Comparison of ENCODE assay signal across 22 mouse cellular contexts in genomic region chr13:37603226-37603994, GRCm38 (mm10).
DNase-seq lines count a peak whose midpoint lies in the region; ATAC-seq and TF ChIP-seq lines count a peak whose summit lies in the region.
"Had no signal": no experiment of that assay in that cellular context is flagged by ENCODE, and none has a peak within 500 bp of the region (broad histone marks: within the 10 kb centered on the region; RNA-seq: fewer than 3 reads in every experiment).

No protein-coding gene starts in this region.

- no peak for TF ChIP-seq EP300 in MEL (IDR thresholded peaks at IDR 0.05; ENCODE audit: low read depth in 1 of 2, low read length in 2 of 2)

- TF ChIP-seq CTCF in MEL (IDR thresholded peaks at IDR 0.05 in 2 of 3, conservative IDR thresholded peaks at IDR 0.05 in 1 of 3; ENCODE audit: control insufficient read depth in 1 of 3, insufficient read depth in 1 of 3, low read depth in 2 of 3, low read length in 3 of 3, poor library complexity in 1 of 3, severe bottlenecking in 1 of 3): no peak

- peak; percentile 84 for ATAC-seq in forebrain, embryonic 16.5 days
- ATAC-seq: midbrain, embryonic 13.5 days had no signal

- H3K4me3 ChIP-seq in forebrain, embryonic 16.5 days (replicated peaks; ENCODE audit: low read length): no peak overlapping the region
- no peak overlapping the region for H3K4me3 ChIP-seq in forebrain, embryonic 10.5 days
- H3K4me3 ChIP-seq in MEL (ENCODE audit: control insufficient read depth in 1 of 2, insufficient read depth in 1 of 2, low read depth in 2 of 2, low read length in 2 of 2): no peak overlapping the region
- H3K4me3 ChIP-seq: embryonic facial prominence, embryonic 15.5 days; heart, embryonic 15.5 days; hindbrain, embryonic 13.5 days; limb, embryonic 13.5 days; liver, embryonic 15.5 days; megakaryocyte, embryonic 14.5 days; midbrain, embryonic 13.5 days had no signal

- no peak for TF ChIP-seq POLR2A in MEL (IDR thresholded peaks at IDR 0.05; ENCODE audit: control insufficient read depth in 1 of 2, insufficient read depth in 1 of 2, low read depth in 1 of 2, low read length in 2 of 2, poor library complexity in 1 of 2)

- no peaks in the 10 kb centered on the region for H3K27me3 ChIP-seq in forebrain, embryonic 16.5 days (replicated peaks; ENCODE audit: control insufficient read depth, insufficient read depth, low read length)
- no peaks in the 10 kb centered on the region for H3K27me3 ChIP-seq in forebrain, embryonic 10.5 days (ENCODE audit: poor library complexity, severe bottlenecking)
- H3K27me3 ChIP-seq in MEL (ENCODE audit: control insufficient read depth in 1 of 2, insufficient read depth in 2 of 2, low read length in 2 of 2): no peaks in the 10 kb centered on the region; a peak in 1 of 4 replicates
- H3K27me3 ChIP-seq: embryonic facial prominence, embryonic 15.5 days; heart, embryonic 15.5 days; hindbrain, embryonic 13.5 days; limb, embryonic 13.5 days; liver, embryonic 15.5 days; midbrain, embryonic 13.5 days had no signal

- TF ChIP-seq RAD21 in MEL (IDR thresholded peaks at IDR 0.05; ENCODE audit: low read depth, low read length): no peak

- WGBS in forebrain, embryonic 16.5 days: 64% methylated on average over 8 of the region's 8 CpGs
- WGBS in forebrain, embryonic 10.5 days: 85% methylated on average over 8 of the region's 8 CpGs

- no peaks in the 10 kb centered on the region for H3K9me3 ChIP-seq in forebrain, embryonic 16.5 days (ENCODE audit: control insufficient read depth, low read length)
- H3K9me3 ChIP-seq in forebrain, embryonic 10.5 days: no peaks in the 10 kb centered on the region
- no peaks in the 10 kb centered on the region for H3K9me3 ChIP-seq in MEL (replicated peaks; ENCODE audit: insufficient read depth, low read length)
- H3K9me3 ChIP-seq: embryonic facial prominence, embryonic 15.5 days; heart, embryonic 15.5 days; hindbrain, embryonic 13.5 days; limb, embryonic 13.5 days; liver, embryonic 15.5 days; megakaryocyte, embryonic 14.5 days; midbrain, embryonic 13.5 days had no signal

- no peaks in the 10 kb centered on the region for H3K79me2 ChIP-seq in MEL (ENCODE audit: control insufficient read depth, insufficient read depth, low read length, poor library complexity)

- H3K36me3 ChIP-seq in forebrain, embryonic 16.5 days (ENCODE audit: control insufficient read depth, insufficient read depth): no peaks in the 10 kb centered on the region
- H3K36me3 ChIP-seq in forebrain, embryonic 10.5 days (replicated peaks): no peaks in the 10 kb centered on the region
- H3K36me3 ChIP-seq in MEL (ENCODE audit: control insufficient read depth in 1 of 2, insufficient read depth in 2 of 2, low read length in 2 of 2): no peaks in the 10 kb centered on the region
- H3K36me3 ChIP-seq: embryonic facial prominence, embryonic 15.5 days; heart, embryonic 15.5 days; hindbrain, embryonic 13.5 days; limb, embryonic 13.5 days; liver, embryonic 15.5 days; midbrain, embryonic 13.5 days had no signal

- DNase-seq in forebrain, embryonic 10.5 days (ENCODE audit: extremely low spot score, low spot score): no peak
- DNase-seq in 416B (ENCODE audit: low read depth) (peak; percentile 65), MEL (ENCODE audit: low read depth, low spot score) (no peak)
- peak; percentile 95 for DNase-seq in fat pad, adult 2 months (ENCODE audit: extremely low read depth, low read depth, low spot score)
- DNase-seq in right cerebral cortex, postnatal 14 days: no peak
- no peak for DNase-seq in kidney, postnatal 25 days
- DNase-seq: cerebellum, adult 9-11 months; gastrocnemius, postnatal 14 days; heart, postnatal 36 days; kidney, adult 2 months; thymus, adult 2 months; thymus, postnatal 4 days had no signal

- no peak overlapping the region; the same call in 1 of the 2 replicates for H3K27ac ChIP-seq in forebrain, embryonic 16.5 days (ENCODE audit: low read length)
- no peak overlapping the region for H3K27ac ChIP-seq in forebrain, embryonic 10.5 days
- H3K27ac ChIP-seq in MEL (ENCODE audit: control insufficient read depth, low read depth, low read length): no peak overlapping the region
- H3K27ac ChIP-seq: embryonic facial prominence, embryonic 15.5 days; hindbrain, embryonic 13.5 days; kidney, postnatal 0 days; limb, embryonic 13.5 days; liver, embryonic 15.5 days; midbrain, embryonic 13.5 days; stomach, postnatal 0 days had no signal

- H3K4me1 ChIP-seq in forebrain, embryonic 16.5 days (replicated peaks; ENCODE audit: control insufficient read depth, insufficient read depth, low read length): peaks cover 9% of the 10 kb centered on the region
- H3K4me1 ChIP-seq in forebrain, embryonic 10.5 days: 0 out of 2 replicates have a peak, but pooled peaks cover 2% of the 10 kb centered on the region
- no peaks in the 10 kb centered on the region; a peak in 1 of 4 replicates for H3K4me1 ChIP-seq in MEL (ENCODE audit: control insufficient read depth in 1 of 2, insufficient read depth in 2 of 2, low read length in 2 of 2)
- H3K4me1 ChIP-seq: embryonic facial prominence, embryonic 15.5 days; hindbrain, embryonic 13.5 days; limb, embryonic 13.5 days; liver, embryonic 15.5 days; midbrain, embryonic 13.5 days had no signal

- no peak overlapping the region for H3K4me2 ChIP-seq in forebrain, embryonic 16.5 days (ENCODE audit: low read length)
- H3K4me2 ChIP-seq: embryonic facial prominence, embryonic 15.5 days; heart, embryonic 15.5 days; hindbrain, embryonic 13.5 days; limb, embryonic 13.5 days; liver, embryonic 15.5 days; midbrain, embryonic 13.5 days had no signal

- H3K9ac ChIP-seq in forebrain, embryonic 16.5 days (replicated peaks; ENCODE audit: low read depth, low read length): no peak overlapping the region
- H3K9ac ChIP-seq in MEL (ENCODE audit: control insufficient read depth, low read depth, low read length, poor library complexity, severe bottlenecking): no peak overlapping the region
- H3K9ac ChIP-seq: embryonic facial prominence, embryonic 15.5 days; heart, embryonic 15.5 days; hindbrain, embryonic 13.5 days; limb, embryonic 13.5 days; liver, embryonic 15.5 days; midbrain, embryonic 13.5 days had no signal

TF ChIP-seq in MEL, 35 proteins besides CTCF, POLR2A, EP300 and RAD21:
- no peak for TF ChIP-seq NELFE (IDR thresholded peaks at IDR 0.05; ENCODE audit: low read depth, low read length)
- TF ChIP-seq TBP (IDR thresholded peaks at IDR 0.05; ENCODE audit: low read depth, low read length): 0 out of 2 replicates have a peak, but pooled peaks have one; percentile 22

Comparison
In these comparisons a context has a peak if more than half of its experiments do, and no peak if none do; other contexts are left out.
1. DNase-seq: peak in 416B (single experiment) and fat pad, adult 2 months (single experiment); none in forebrain, embryonic 10.5 days (single experiment), MEL (single experiment), right cerebral cortex, postnatal 14 days (single experiment) and kidney, postnatal 25 days (0 of 2).